Mouse (Mus musculus): ENCODE results near the gene Pkp3. TPM values are rescaled to one million over a fixed set of nuclear protein-coding genes. Genes with fewer than 3 reads are reported as not detected.

Pkp3 gene
- polyA plus RNA-seq, 1 experiment from 2014 or later, result 0.15 TPM

Other genes with a start within 250 kb of the Pkp3 start
- not detected in 2 replicates for gene Urah, start 243.2 kb upstream of the Pkp3 start, polyA plus RNA-seq (2015; fragmentation: Nextera tagmentation; extraction: Ambion mirVana)
- not detected in 2 replicates for gene Scgb1c1, start 232.7 kb upstream of the Pkp3 start, polyA plus RNA-seq (2015; fragmentation: Nextera tagmentation; extraction: Ambion mirVana)
- 0.13 TPM in 1 of 2 replicates, not detected in the other for gene Odf3, start 230.4 kb upstream of the Pkp3 start, polyA plus RNA-seq (2015; fragmentation: Nextera tagmentation; extraction: Ambion mirVana)
- gene Gm45785, start 221.9 kb upstream of the Pkp3 start, polyA plus RNA-seq (2015; fragmentation: Nextera tagmentation; extraction: Ambion mirVana), result not detected in 2 replicates
- 89.3 and 98.1 TPM in 2 replicates for gene Ric8a, start 221.3 kb upstream of the Pkp3 start, polyA plus RNA-seq (2015; fragmentation: Nextera tagmentation; extraction: Ambion mirVana)
- 37.7 and 38.0 TPM in 2 replicates for gene Bet1l, start 220.6 kb upstream of the Pkp3 start, polyA plus RNA-seq (2015; fragmentation: Nextera tagmentation; extraction: Ambion mirVana)
- gene Psmd13, start 196.2 kb upstream of the Pkp3 start, polyA plus RNA-seq (2015; fragmentation: Nextera tagmentation; extraction: Ambion mirVana), result 287 and 302 TPM in 2 replicates
- 40.7 and 42.1 TPM in 2 replicates for gene Sirt3, start 195.9 kb upstream of the Pkp3 start, polyA plus RNA-seq (2015; fragmentation: Nextera tagmentation; extraction: Ambion mirVana)
- not detected in 2 replicates for gene Cox8b, start 177.8 kb upstream of the Pkp3 start, polyA plus RNA-seq (2015; fragmentation: Nextera tagmentation; extraction: Ambion mirVana)
- 0.17 and 0.18 TPM in 2 replicates for gene Nlrp6, start 157.3 kb upstream of the Pkp3 start, polyA plus RNA-seq (2015; fragmentation: Nextera tagmentation; extraction: Ambion mirVana)
- gene Pgghg, start 136.8 kb upstream of the Pkp3 start, polyA plus RNA-seq (2015; fragmentation: Nextera tagmentation; extraction: Ambion mirVana), result 8.4 and 8.7 TPM in 2 replicates
- gene Ifitm5, start 127.9 kb upstream of the Pkp3 start, polyA plus RNA-seq (2015; fragmentation: Nextera tagmentation; extraction: Ambion mirVana), result 0.22 and 0.27 TPM in 2 replicates
- not detected in 2 replicates for gene Gm45717, start 122.3 kb upstream of the Pkp3 start, polyA plus RNA-seq (2015; fragmentation: Nextera tagmentation; extraction: Ambion mirVana)
- gene Ifitm2, start 122.2 kb upstream of the Pkp3 start, polyA plus RNA-seq (2015; fragmentation: Nextera tagmentation; extraction: Ambion mirVana), result 125 and 144 TPM in 2 replicates
- gene Ifitm1, start 111.0 kb upstream of the Pkp3 start, polyA plus RNA-seq (2015; fragmentation: Nextera tagmentation; extraction: Ambion mirVana), result 10.2 and 10.3 TPM in 2 replicates
- gene Ifitm3, start 67.4 kb upstream of the Pkp3 start, polyA plus RNA-seq (2015; fragmentation: Nextera tagmentation; extraction: Ambion mirVana), result 22.6 and 26.2 TPM in 2 replicates
- 0.51 and 0.54 TPM in 2 replicates for gene Ifitm6, start 60.3 kb upstream of the Pkp3 start, polyA plus RNA-seq (2015; fragmentation: Nextera tagmentation; extraction: Ambion mirVana)
- not detected in 2 replicates for gene Gm17387, start 49.1 kb upstream of the Pkp3 start, polyA plus RNA-seq (2015; fragmentation: Nextera tagmentation; extraction: Ambion mirVana)
- 44.1 and 48.3 TPM in 2 replicates for gene B4galnt4, start 17.1 kb upstream of the Pkp3 start, polyA plus RNA-seq (2015; fragmentation: Nextera tagmentation; extraction: Ambion mirVana)
- gene Sigirr, start 22.4 kb downstream of the Pkp3 start, polyA plus RNA-seq (2015; fragmentation: Nextera tagmentation; extraction: Ambion mirVana), result 1.8 and 2.6 TPM in 2 replicates
- gene Ano9, start 39.6 kb downstream of the Pkp3 start, polyA plus RNA-seq (2015; fragmentation: Nextera tagmentation; extraction: Ambion mirVana), result 0.07 and 0.35 TPM in 2 replicates
- 77.4 TPM in 2 replicates for gene Ptdss2, start 44.2 kb downstream of the Pkp3 start, polyA plus RNA-seq (2015; fragmentation: Nextera tagmentation; extraction: Ambion mirVana)
- 40.5 and 45.3 TPM in 2 replicates for gene Rnh1, start 94.6 kb downstream of the Pkp3 start, polyA plus RNA-seq (2015; fragmentation: Nextera tagmentation; extraction: Ambion mirVana)
- 86.4 and 114 TPM in 2 replicates for gene Hras, start 115.8 kb downstream of the Pkp3 start, polyA plus RNA-seq (2015; fragmentation: Nextera tagmentation; extraction: Ambion mirVana)
- 13.9 and 15.6 TPM in 2 replicates for gene Lrrc56, start 115.9 kb downstream of the Pkp3 start, polyA plus RNA-seq (2015; fragmentation: Nextera tagmentation; extraction: Ambion mirVana)
- 1.8 and 2.1 TPM in 2 replicates for gene Lmntd2, start 135.9 kb downstream of the Pkp3 start, polyA plus RNA-seq (2015; fragmentation: Nextera tagmentation; extraction: Ambion mirVana)
- 30.9 and 34.2 TPM in 2 replicates for gene Rassf7, start 137.6 kb downstream of the Pkp3 start, polyA plus RNA-seq (2015; fragmentation: Nextera tagmentation; extraction: Ambion mirVana)
- 86.9 and 95.0 TPM in 2 replicates for gene Phrf1, start 150.6 kb downstream of the Pkp3 start, polyA plus RNA-seq (2015; fragmentation: Nextera tagmentation; extraction: Ambion mirVana)
- 0.98 and 1.4 TPM in 2 replicates for gene Irf7, start 188.3 kb downstream of the Pkp3 start, polyA plus RNA-seq (2015; fragmentation: Nextera tagmentation; extraction: Ambion mirVana)
- not detected in 2 replicates for gene Cdhr5, start 198.6 kb downstream of the Pkp3 start, polyA plus RNA-seq (2015; fragmentation: Nextera tagmentation; extraction: Ambion mirVana)
- gene Sct, start 200.9 kb downstream of the Pkp3 start, polyA plus RNA-seq (2015; fragmentation: Nextera tagmentation; extraction: Ambion mirVana), result 1.0 TPM in 2 replicates
- gene Drd4, start 213.8 kb downstream of the Pkp3 start, polyA plus RNA-seq (2015; fragmentation: Nextera tagmentation; extraction: Ambion mirVana), result 0.43 and 0.68 TPM in 2 replicates
- 140 and 148 TPM in 2 replicates for gene Deaf1, start 249.5 kb downstream of the Pkp3 start, polyA plus RNA-seq (2015; fragmentation: Nextera tagmentation; extraction: Ambion mirVana)
- 76.6 and 77.3 TPM in 2 replicates for gene Tmem80, start 249.5 kb downstream of the Pkp3 start, polyA plus RNA-seq (2015; fragmentation: Nextera tagmentation; extraction: Ambion mirVana)